Mouse (Mus musculus): ENCODE measurements around the gene Coa5. TPM values are rescaled to one million over a fixed set of nuclear protein-coding genes. Genes with fewer than 3 reads are reported as not detected.

Coa5 gene
- polyA plus RNA-seq, 1 experiment = 61.3 TPM

DNA sequence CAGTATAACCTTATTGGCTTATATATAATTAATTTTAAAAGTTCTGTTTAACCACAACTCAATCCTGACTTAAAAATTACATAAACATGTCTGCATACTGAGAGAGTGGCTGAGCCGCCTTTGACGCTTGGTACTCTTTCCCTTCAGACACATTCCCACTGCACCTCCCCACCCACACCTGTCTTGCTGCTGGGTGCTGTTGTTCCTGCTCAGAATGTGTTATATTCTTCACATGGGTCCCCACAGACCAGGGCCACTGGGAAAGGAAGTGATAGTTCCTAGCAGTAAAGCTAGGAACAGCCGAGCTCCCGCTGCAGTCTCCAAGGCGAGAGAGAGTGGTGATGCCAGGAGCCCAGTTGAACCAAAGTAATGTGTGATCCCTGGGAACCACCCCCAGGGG lies 51.8 kb downstream of the Coa5 start:
- no peaks in the 10 kb centered on the region for H3K36me3 ChIP-seq (ENCODE audit: control insufficient read depth, insufficient read depth, low read length)
- no peaks in the 10 kb centered on the region for H3K4me1 ChIP-seq (replicated peaks; ENCODE audit: control insufficient read depth, insufficient read depth, low read length)
- WGBS = 98% methylated on average over 5 of the region's 5 CpGs
- H3K4me3 ChIP-seq (ENCODE audit: control insufficient read depth, insufficient read depth, low read length) = no peak overlapping the region
- H3K27ac ChIP-seq (ENCODE audit: control insufficient read depth, insufficient read depth, low read length) = no peak overlapping the region
- TF ChIP-seq CTCF (IDR thresholded peaks at IDR 0.05; ENCODE audit: borderline replicate concordance, control insufficient read depth, extremely low read depth, insufficient read depth, low read length, poor library complexity) (no peak), POLR2A (IDR thresholded peaks at IDR 0.05; ENCODE audit: control insufficient read depth, extremely low read depth, insufficient read depth, low read length, poor library complexity) (no peak)
- no peak for DNase-seq
- H3K27me3 ChIP-seq (ENCODE audit: control insufficient read depth, insufficient read depth, low read length) = no peaks in the 10 kb centered on the region

DNA sequence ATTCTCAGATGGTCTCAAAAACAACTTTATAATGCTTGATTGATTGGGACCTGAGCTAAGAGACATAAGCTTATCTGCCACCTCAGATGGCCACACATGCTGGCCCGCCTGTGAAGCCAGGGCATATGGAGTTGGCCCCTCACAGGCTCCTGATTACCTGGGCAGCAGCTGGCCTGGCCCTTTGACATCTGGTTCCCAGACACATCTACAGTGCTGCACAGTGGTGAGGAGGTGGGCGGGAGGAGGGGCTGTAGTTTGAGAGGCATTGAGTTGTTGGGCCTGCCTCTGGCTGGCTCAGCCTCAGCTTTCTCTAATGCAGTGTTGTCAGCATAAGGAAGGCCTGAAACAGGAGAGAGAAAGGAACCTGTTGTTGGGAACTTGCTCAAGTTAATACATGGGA lies 53.2 kb downstream of the Coa5 start:
- no peaks in the 10 kb centered on the region for H3K27me3 ChIP-seq (ENCODE audit: control insufficient read depth, insufficient read depth, low read length)
- no peaks in the 10 kb centered on the region for H3K36me3 ChIP-seq (ENCODE audit: control insufficient read depth, insufficient read depth, low read length)
- TF ChIP-seq POLR2A (IDR thresholded peaks at IDR 0.05; ENCODE audit: control insufficient read depth, extremely low read depth, insufficient read depth, low read length, poor library complexity) = no peak
- TF ChIP-seq CTCF (IDR thresholded peaks at IDR 0.05; ENCODE audit: borderline replicate concordance, control insufficient read depth, extremely low read depth, insufficient read depth, low read length, poor library complexity) = no peak
- DNase-seq = no peak
- H3K4me1 ChIP-seq (replicated peaks; ENCODE audit: control insufficient read depth, insufficient read depth, low read length) = no peaks in the 10 kb centered on the region
- 100% methylated on average over 2 of the region's 2 CpGs for WGBS
- no peak overlapping the region for H3K4me3 ChIP-seq (ENCODE audit: control insufficient read depth, insufficient read depth, low read length)
- H3K27ac ChIP-seq (ENCODE audit: control insufficient read depth, insufficient read depth, low read length) = no peak overlapping the region

DNA sequence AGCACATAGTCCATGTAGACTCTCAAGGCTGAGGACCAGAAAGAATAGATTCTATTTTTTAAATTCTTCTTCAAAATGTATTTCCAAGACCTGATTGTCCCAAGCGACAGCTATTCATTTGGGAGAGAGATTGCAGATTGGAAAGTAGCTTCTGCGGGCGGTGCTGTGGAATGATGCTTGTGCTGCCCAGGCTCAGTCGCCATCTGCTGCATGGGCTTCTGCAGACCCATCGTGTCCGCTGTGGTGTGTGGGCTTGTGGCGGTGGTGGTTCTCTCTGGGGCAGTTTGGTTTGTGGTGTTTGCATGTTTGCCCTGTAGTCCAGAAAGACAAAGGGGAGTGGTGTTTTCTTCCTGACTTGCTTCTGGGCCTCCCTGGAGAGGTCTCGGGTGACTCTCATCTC lies 53.7 kb downstream of the Coa5 start:
- no peak for DNase-seq
- Histone ChIP-seq H3K27me3 (ENCODE audit: control insufficient read depth, insufficient read depth, low read length) (no peaks in the 10 kb centered on the region), H3K4me3 (ENCODE audit: control insufficient read depth, insufficient read depth, low read length) (no peak overlapping the region), H3K4me1 (replicated peaks; ENCODE audit: control insufficient read depth, insufficient read depth, low read length) (no peaks in the 10 kb centered on the region), H3K27ac (ENCODE audit: control insufficient read depth, insufficient read depth, low read length) (no peak overlapping the region), H3K36me3 (ENCODE audit: control insufficient read depth, insufficient read depth, low read length) (no peaks in the 10 kb centered on the region)
- WGBS = 88% methylated on average over 8 of the region's 8 CpGs
- TF ChIP-seq POLR2A (IDR thresholded peaks at IDR 0.05; ENCODE audit: control insufficient read depth, extremely low read depth, insufficient read depth, low read length, poor library complexity) (no peak), CTCF (IDR thresholded peaks at IDR 0.05; ENCODE audit: borderline replicate concordance, control insufficient read depth, extremely low read depth, insufficient read depth, low read length, poor library complexity) (no peak)

DNA sequence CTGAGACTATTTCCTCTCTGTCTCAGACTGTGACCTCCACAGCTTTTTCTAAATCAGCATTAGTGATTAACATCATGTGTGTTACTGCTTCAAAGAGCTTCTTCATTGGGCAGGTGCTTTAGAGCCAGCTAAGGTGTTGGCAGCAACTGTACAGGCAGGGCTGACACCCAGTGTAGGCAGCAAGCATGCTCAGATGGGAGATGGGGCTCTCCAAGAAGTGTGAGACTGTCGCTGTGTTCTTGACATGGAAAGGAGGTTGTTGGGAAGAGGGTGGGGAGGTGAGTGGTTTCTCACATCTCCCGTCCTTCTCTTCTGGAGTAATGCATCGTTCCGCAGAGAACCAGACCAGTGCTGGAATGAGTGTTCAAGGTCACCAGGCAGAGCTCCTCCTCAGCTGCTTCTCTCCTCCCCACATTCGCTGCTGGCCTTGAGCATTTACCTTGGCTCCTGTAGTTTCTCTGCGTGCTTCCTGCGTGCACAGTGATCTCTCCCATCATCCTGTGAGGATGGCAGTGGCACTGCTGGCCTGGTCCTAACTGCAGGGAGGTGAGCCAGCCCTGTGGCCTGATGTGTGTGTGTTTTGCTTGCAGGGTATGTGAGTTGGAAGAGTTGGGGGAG lies 61.0 kb downstream of the Coa5 start:
- no peaks in the 10 kb centered on the region for H3K4me1 ChIP-seq (replicated peaks; ENCODE audit: control insufficient read depth, insufficient read depth, low read length)
- no peak overlapping the region for H3K27ac ChIP-seq (ENCODE audit: control insufficient read depth, insufficient read depth, low read length)
- no peaks in the 10 kb centered on the region for H3K27me3 ChIP-seq (ENCODE audit: control insufficient read depth, insufficient read depth, low read length)
- H3K4me3 ChIP-seq (ENCODE audit: control insufficient read depth, insufficient read depth, low read length) = no peak overlapping the region
- no peaks in the 10 kb centered on the region for H3K36me3 ChIP-seq (ENCODE audit: control insufficient read depth, insufficient read depth, low read length)
- no peak for DNase-seq
- no peak for TF ChIP-seq CTCF (IDR thresholded peaks at IDR 0.05; ENCODE audit: borderline replicate concordance, control insufficient read depth, extremely low read depth, insufficient read depth, low read length, poor library complexity)
- no peak for TF ChIP-seq POLR2A (IDR thresholded peaks at IDR 0.05; ENCODE audit: control insufficient read depth, extremely low read depth, insufficient read depth, low read length, poor library complexity)
- WGBS = 98% methylated on average over 7 of the region's 7 CpGs

DNA sequence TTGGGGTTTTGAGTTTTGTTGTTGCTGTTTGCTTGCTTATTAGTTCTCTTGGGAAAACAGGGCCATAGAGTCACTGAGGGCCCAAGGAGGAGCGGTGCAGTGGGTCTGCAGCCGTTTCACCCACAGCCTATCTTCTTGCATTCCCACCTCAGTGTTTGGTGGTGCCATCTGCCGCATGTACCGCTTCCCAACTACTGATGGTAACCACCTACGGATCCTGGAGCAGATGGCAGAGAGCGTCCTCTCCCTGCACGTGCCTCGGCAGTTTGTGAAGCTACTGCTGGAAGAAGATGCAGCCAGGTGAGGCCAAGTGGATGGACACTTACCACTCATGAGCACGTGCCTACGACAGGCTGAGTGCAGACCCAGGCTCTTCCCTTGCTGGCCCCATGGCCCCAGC lies 61.8 kb downstream of the Coa5 start:
- 97% methylated on average over 10 of the region's 10 CpGs for WGBS
- Histone ChIP-seq H3K4me3 (ENCODE audit: control insufficient read depth, insufficient read depth, low read length) (no peak overlapping the region), H3K4me1 (replicated peaks; ENCODE audit: control insufficient read depth, insufficient read depth, low read length) (no peaks in the 10 kb centered on the region), H3K27ac (ENCODE audit: control insufficient read depth, insufficient read depth, low read length) (no peak overlapping the region), H3K27me3 (ENCODE audit: control insufficient read depth, insufficient read depth, low read length) (no peaks in the 10 kb centered on the region), H3K36me3 (ENCODE audit: control insufficient read depth, insufficient read depth, low read length) (no peaks in the 10 kb centered on the region)
- no peak for DNase-seq
- TF ChIP-seq POLR2A (IDR thresholded peaks at IDR 0.05; ENCODE audit: control insufficient read depth, extremely low read depth, insufficient read depth, low read length, poor library complexity) (no peak), CTCF (IDR thresholded peaks at IDR 0.05; ENCODE audit: borderline replicate concordance, control insufficient read depth, extremely low read depth, insufficient read depth, low read length, poor library complexity) (no peak)

Other genes starting within 250 kb of the Coa5 start
- gene Cnga3, start 215.7 kb downstream of the Coa5 start, polyA plus RNA-seq (2012; rRNA removed) = 0.09 and 0.23 TPM in 2 replicates
- gene Inpp4a, start 130.2 kb downstream of the Coa5 start, polyA plus RNA-seq (2012; rRNA removed) = 14.5 and 17.0 TPM in 2 replicates
- gene Unc50, start within 50 bp of the Coa5 start, polyA plus RNA-seq (2012; rRNA removed) = 40.7 and 49.1 TPM in 2 replicates
- 20.3 and 20.6 TPM in 2 replicates for gene Mgat4a, start 110.9 kb upstream of the Coa5 start, polyA plus RNA-seq (2012; rRNA removed)

All from thymus, adult 2 months (tissue).